Mouse (Mus musculus) megakaryocyte, adult 5-6 weeks (primary cell): Measurements from ENCODE around the gene Rps23. TPM values are rescaled to one million over a fixed set of nuclear protein-coding genes. Genes with fewer than 3 reads are reported as not detected.
"Not testable (repeated sequence)": the region's sequence is repeated elsewhere in the genome, so short reads cannot be mapped to it uniquely, and the experiment has no call there.

Source experiments
- ATAC-seq: 2 replicates; pipeline ENCODE4 v1.8.0; 2016; ENCODE audit warnings: mild to moderate bottlenecking, inconsistent platforms; ENCODE audit not compliant: poor library complexity, severe bottlenecking
- total RNA-seq, 2 experiments: library from RNA; stranded (forward) in 1 of 2; stranded (reverse) in 1 of 2; fragments of 153-499, 151-499 nt in 1 of 2; fragments of 221-1000, 200-1000 nt in 1 of 2; gene quantifications; 2 replicates each; pipeline versions ENCODE4 v1.2.3 to v1.2.4; 2015 to 2017

Rps23 gene
- total RNA-seq (2015) (1,373 and 1,381 TPM in 2 replicates), total RNA-seq (2017) (1,440 and 1,451 TPM in 2 replicates)

GRCm38 (mm10) chr13:90922751-90923612 is at the start of gene Rps23:
Gene Rps23 (plus strand): TSS chr13:90922958.
- ATAC-seq, result peak; percentile 95

- ATAC-seq, result no peak
Observed at GRCm38 (mm10) chr13:90881727-90882429, 40.9 kb upstream of the Rps23 start.

- ATAC-seq, result peak; percentile 31; the same call in 1 of the 2 replicates
Observed at GRCm38 (mm10) chr13:90885856-90886532, 36.8 kb upstream of the Rps23 start.

GRCm38 (mm10) chr13:90886568-90886983 is 36.2 kb upstream of the Rps23 start:
- ATAC-seq, result peak; percentile 79

DNA sequence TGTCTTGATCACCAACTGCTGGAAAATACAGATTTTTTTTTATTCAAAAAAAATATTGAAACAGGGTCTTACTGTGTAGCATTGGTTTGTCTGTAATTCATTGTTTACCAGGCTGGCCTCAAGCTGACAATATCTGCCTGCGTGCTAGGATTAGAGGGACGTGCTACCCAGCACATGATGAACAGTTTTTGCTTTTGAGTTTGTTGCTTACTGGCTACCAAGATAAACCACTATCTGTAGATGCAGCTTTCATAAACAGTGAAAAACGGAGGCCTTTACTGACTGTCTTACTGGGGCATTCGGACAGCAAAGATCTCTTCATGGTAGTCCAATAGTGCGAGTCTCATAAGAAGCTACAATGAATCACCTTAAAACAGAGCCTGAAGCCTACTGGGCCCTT is 32.6 kb upstream of the Rps23 start:
- ATAC-seq, result no peak

DNA sequence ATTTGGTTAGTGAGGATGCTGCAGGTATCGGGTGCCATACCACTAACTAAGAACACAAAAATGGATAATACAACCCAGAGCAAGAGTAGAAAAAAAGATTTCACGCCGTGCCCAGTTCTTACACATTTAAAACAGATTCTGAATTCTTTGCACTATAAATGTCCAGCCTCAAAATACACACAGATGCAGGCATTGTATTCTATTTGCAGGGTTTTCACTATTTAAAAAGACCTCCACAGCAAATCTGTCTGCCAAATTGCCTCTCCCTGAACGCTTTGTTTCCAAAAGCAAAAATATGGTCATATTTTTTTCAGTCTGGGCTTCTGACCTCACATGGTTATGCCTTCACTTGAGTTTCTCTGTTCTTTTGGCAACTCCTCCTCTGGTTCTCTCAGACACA is 27.9 kb upstream of the Rps23 start:
- ATAC-seq, result no peak

DNA sequence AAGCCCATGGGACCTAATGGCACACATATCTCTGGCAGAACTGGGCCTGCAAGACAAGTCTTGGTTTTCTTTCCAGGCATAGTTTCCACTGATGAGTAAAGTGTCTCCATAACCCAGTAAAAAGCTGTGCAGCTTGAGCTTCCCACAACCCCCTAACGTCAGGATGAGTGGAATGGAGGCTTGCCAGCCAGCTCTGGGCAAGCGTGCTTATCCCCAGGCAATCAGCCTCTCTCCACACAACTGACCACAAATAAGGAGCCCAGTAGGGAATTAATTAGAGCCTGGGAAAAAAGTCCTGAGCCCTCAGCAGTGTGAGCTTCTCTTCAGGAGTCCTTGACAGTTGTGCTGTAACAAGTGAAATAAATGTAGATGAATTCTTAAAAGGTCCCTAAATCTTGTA is 26.7 kb upstream of the Rps23 start:
- ATAC-seq, result no peak

DNA sequence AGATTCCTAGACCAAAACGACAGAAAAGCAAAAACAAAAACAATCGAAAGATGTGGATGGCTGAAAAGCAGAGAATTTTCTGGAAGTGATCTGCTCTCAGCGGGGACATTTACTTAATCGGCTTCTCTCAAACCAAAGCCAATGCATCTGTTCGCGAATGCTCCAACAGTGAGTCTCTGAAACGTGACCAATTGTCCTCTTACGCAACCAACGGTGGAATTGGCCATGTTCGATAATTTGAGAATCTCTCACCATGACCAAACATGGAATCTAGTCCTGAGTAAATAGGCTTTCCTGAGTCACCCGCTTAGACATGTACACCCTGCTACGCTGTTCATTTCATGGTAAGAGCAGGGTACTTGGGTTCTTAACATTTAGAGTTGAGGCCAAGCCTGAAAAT is 25.9 kb upstream of the Rps23 start:
- ATAC-seq, result no peak

DNA sequence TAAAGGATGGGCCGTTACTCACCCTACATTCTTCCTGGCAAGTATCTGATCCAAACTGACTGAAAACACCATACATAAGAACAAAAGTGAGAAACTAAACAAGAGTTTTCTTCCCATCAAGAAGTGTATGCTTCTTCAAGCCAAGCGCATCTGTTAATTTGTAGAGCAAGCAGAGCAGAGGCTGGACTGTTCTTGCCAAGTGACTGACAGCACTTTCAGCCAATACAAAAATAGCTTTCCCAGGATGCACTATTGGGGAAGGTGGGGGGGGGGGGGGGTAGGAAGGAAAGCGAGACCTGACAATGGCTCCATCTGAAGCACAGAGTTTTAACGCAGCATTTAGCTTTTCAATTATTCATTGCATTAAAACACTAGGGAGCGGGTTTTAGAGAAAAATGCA is 17.6 kb upstream of the Rps23 start, which contains the start of gene Atp6ap1l:
Gene Atp6ap1l, minus strand, starts transcription at position 180 of the 400 bp plus-strand sequence.
- ATAC-seq, result no peak

GRCm38 (mm10) chr13:90907376-90907775 is 15.4 kb upstream of the Rps23 start:
- ATAC-seq, result no peak

GRCm38 (mm10) chr13:90912760-90913674 is 9.7 kb upstream of the Rps23 start:
- ATAC-seq, result no peak

DNA sequence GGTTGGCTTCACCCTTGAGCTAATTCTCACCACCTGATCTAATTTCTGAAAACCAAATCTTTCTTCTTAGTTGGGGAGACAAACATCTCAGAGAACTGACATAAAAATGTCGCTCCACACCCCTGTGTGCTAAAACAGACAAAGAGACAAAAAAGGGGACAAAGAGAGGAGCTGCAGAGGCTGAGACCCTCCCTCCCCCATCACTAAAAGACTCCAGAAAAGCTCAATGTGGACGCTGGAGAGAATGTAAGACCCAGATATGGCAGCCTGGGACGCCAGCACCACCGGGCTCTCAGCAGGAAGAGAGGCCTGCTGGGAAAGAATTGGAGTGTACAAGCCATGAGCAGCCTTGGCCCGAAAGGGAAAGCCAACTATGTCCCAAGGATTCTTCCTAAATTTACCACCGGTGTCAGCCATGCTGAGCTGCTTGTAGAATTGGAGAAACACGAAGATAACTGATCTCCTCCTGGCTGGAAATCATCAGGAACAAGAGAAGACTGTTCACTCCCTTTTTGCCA is 9.0 kb upstream of the Rps23 start:
- no peak for ATAC-seq

DNA sequence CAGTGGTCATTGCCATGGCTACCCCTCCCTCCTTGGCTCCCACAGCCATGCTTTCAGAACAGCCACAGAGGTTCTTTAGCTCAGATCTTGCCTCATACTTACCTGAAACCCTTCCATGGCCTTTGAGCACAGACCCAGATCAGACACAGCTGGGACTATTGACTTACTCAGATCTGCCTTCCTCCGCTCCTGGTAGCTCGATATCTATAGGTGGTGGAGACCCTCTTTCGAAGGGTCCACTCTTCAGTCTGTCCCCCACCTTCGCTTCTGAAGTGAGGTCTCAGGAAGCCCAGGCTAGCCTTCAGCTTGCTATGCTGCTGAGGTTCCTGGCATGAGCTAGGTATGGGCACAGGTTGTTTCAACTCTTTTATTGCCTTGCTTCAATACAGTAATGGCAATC is 8.0 kb upstream of the Rps23 start:
- ATAC-seq, result no peak

DNA sequence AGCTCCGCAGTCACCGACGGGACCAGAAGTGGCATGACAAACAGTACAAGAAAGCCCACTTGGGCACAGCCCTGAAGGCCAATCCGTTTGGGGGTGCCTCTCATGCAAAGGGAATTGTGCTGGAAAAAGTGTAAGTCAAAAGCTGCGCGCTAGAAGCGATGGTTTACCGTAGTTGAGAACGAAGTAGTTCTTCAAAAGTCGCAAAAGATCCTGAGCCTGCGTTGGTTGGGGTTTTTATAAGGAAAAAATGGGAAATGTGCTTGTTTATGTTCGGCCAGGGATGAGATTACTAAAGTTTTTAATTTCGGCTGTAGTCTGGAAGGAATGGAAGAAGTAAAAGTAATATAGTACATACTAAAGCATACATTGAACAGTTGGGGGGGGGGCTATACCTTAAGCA is 859 bp downstream of the Rps23 start:
- ATAC-seq, result not testable (repeated sequence)

- no peak for ATAC-seq
Observed at GRCm38 (mm10) chr13:90924072-90924471, 1.3 kb downstream of the Rps23 start.

- ATAC-seq, result no peak
Observed at GRCm38 (mm10) chr13:90925191-90925590, 2.4 kb downstream of the Rps23 start.

GRCm38 (mm10) chr13:90926125-90926765 is 3.5 kb downstream of the Rps23 start:
- ATAC-seq, result 0 out of 2 replicates have a peak, but pooled peaks have one; percentile 5

GRCm38 (mm10) chr13:90926938-90927633 is 4.3 kb downstream of the Rps23 start:
- ATAC-seq, result no peak

DNA sequence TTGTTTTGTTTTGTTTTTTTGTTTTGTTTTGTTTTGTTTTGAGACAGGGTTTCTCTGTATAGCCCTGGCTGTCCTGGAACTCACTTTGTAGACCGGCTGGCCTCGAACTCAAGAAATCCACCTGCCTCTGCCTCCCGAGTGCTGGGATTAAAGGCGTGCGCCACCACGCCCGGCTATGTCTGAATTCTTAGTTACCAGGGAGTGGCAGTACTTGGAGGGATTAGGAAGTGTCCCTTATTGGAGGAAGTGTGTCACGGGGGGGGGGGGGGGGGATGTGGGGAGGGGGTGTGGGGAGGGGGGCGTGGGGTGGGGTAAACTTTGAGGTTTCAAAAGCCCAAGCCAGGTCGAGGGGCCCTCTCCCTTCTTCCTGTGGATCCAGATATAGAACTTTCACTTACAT is 5.5 kb downstream of the Rps23 start:
- ATAC-seq, result not testable (repeated sequence)
